Mouse (Mus musculus) liver, postnatal 0 days (tissue): ENCODE results near the gene Pagr1b. TPM values are rescaled to one million over a fixed set of nuclear protein-coding genes. Genes with fewer than 3 reads are reported as not detected.

Experiments used
- ATAC-seq: fragments of 200-750 bp; cut with Nextera tagmentation; 2 replicates; pipeline ENCODE4 v1.8.0; 2017; ENCODE audit warnings: mild to moderate bottlenecking, moderate library complexity
- DNase-seq: peaks from one replicate; pipeline ENCODE4 v3.0.0-alpha.2; 2016
- H3K27ac ChIP-seq: fragments of 300-500 bp; sonication (generic); 2 replicates; pipeline ENCODE4 v1.5.1; 2014; ENCODE audit warnings: antibody characterized with exemption, moderate library complexity, mild to moderate bottlenecking, low read depth
- H3K27me3 ChIP-seq: fragments of 300-500 bp; sonication (generic); 2 replicates; pipeline ENCODE4 v1.6.1; 2014; ENCODE audit warnings: low read length, control low read depth, mixed read lengths; ENCODE audit not compliant: insufficient read depth
- H3K36me3 ChIP-seq: fragments of 300-500 bp; sonication (generic); replicated peaks from 2 replicates; pipeline ENCODE4 v1.6.1; 2014; ENCODE audit warnings: mild to moderate bottlenecking, control low read depth, low read length, moderate library complexity, mixed read lengths; ENCODE audit not compliant: insufficient read depth
- H3K4me1 ChIP-seq: fragments of 300-500 bp; sonication (generic); 2 replicates; pipeline ENCODE4 v1.6.1; 2014; ENCODE audit warnings: antibody characterized with exemption, mild to moderate bottlenecking, control low read depth; ENCODE audit not compliant: insufficient read depth
- H3K4me2 ChIP-seq: fragments of 300-500 bp; sonication (generic); 2 replicates; pipeline ENCODE4 v1.6.1; 2014; ENCODE audit warnings: low read depth, mild to moderate bottlenecking, low read length, moderate library complexity, mixed read lengths
- H3K4me3 ChIP-seq: fragments of 300-500 bp; sonication (generic); 2 replicates; pipeline ENCODE4 v1.5.1; 2014; ENCODE audit warnings: low read depth, low read length
- H3K9ac ChIP-seq: fragments of 300-500 bp; sonication (generic); replicated peaks from 2 replicates; pipeline ENCODE4 v1.6.1; 2014; ENCODE audit warnings: mild to moderate bottlenecking, moderate library complexity
- H3K9me3 ChIP-seq: fragments of 300-500 bp; sonication (generic); 2 replicates; pipeline ENCODE4 v1.6.1; 2016; ENCODE audit warnings: mild to moderate bottlenecking, control low read depth, low read length, mixed read lengths
- CTCF ChIP-seq: sonication (generic); IDR thresholded peaks from 2 replicates; pipeline ENCODE4 v1.5.1; 2016; ENCODE audit warnings: antibody characterized with exemption, low read depth
- EP300 ChIP-seq: IDR thresholded peaks from 2 replicates; pipeline ENCODE4 v1.6.1; 2016; ENCODE audit warnings: antibody characterized with exemption, low read depth, mild to moderate bottlenecking
- WGBS: fragments of 180-500 bp; shearing (Covaris S2); extraction: QIAGEN DNeasy Blood & Tissue Kit; methylation state at CpG from one replicate; pipeline ENCODE4 v1.1.7; 2014; ENCODE audit not compliant: insufficient replicate concordance; 5-methylcytosine and 5-hydroxymethylcytosine counted together
- polyA plus RNA-seq: library from polyadenylated mRNA; unstranded; fragments of >200 nt; fragmentation: Nextera tagmentation; extraction: Ambion mirVana; gene quantifications from 2 replicates; pipeline ENCODE4 v1.2.1, GENCODE M21; 2015

Gene Pagr1b
- polyA plus RNA-seq, 1 experiment from 2014 or later = 0.26 TPM

GRCm38 (mm10) chr7:127027885-127028284, 11.6 kb upstream of the Pagr1b start:
- H3K36me3 ChIP-seq = peaks cover 64% of the 10 kb centered on the region
- WGBS = 67% methylated on average over 8 of the region's 8 CpGs
- no peaks in the 10 kb centered on the region for H3K27me3 ChIP-seq
- TF ChIP-seq EP300 (no peak), CTCF (no peak)
- peaks cover 46% of the 10 kb centered on the region for H3K4me1 ChIP-seq
- no peak for DNase-seq
- H3K4me3 ChIP-seq = peak overlapping the region; percentile 91
- H3K4me2 ChIP-seq = peak overlapping the region; percentile 98
- H3K9me3 ChIP-seq = no peaks in the 10 kb centered on the region
- no peak for ATAC-seq
- H3K9ac ChIP-seq = peak overlapping the region; percentile 98
- peak overlapping the region; percentile 99 for H3K27ac ChIP-seq

DNA sequence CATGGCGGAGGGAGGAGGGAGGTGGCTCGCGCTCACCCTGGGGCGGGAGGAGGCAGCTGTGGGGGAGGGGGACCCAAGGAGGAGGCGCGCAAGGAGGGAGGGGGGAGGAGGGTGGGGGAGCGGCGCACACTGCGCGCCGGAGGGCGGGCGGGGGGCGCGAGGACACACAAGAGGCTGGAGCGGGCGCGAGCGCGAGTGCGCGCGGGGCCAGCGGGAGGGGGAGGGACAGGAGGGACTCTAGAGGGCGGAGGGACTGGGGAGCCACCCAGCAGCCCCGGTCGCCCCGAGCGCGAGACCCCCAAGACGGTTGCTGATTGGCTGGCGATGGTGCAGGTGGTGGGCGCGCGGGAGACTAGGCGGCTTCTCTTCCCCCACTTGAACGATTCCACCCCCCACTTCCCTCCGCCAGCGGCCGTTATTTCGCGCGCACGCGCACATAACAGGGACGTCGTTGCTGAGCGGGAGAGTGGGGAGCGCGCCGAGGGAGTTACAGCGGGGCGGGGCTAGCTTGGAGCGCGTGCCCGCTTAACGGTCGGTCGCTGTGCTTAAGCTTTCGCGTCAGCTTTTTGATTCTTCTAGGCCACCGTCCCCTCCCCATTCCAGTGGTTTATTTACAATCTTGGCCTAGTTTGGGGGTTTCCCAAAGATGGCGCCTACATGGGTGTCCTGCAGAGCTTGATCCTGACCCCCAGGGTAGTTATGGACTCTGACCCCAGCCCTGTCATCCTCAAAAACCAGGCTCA, 10.9 kb upstream of the Pagr1b start, which contains the start of gene Maz:
TSS of gene Maz (minus strand) at position 54 of the 743 bp plus-strand sequence.
- TF ChIP-seq CTCF (0 out of 2 replicates have a peak, but pooled peaks have one; percentile 2), EP300 (peak; percentile 90)
- peak; percentile 99 for DNase-seq
- Histone ChIP-seq H3K9me3 (no peaks in the 10 kb centered on the region), H3K4me3 (peak within 1 kb of the TSS; percentile 91), H3K4me1 (peaks cover 52% of the 10 kb centered on the region), H3K4me2 (peak within 1 kb of the TSS; percentile 98), H3K36me3 (peaks cover 64% of the 10 kb centered on the region), H3K27ac (peak within 1 kb of the TSS; percentile 99), H3K9ac (peak within 1 kb of the TSS; percentile 98), H3K27me3 (no peaks in the 10 kb centered on the region)
- ATAC-seq = peak; percentile 85
- WGBS = under 1% methylated on average over 43 of the region's 63 CpGs

GRCm38 (mm10) chr7:127026616-127026983, 10.3 kb upstream of the Pagr1b start:
- peak; percentile 91 for DNase-seq

GRCm38 (mm10) chr7:127026161-127026600, 9.9 kb upstream of the Pagr1b start:
- Histone ChIP-seq H3K27ac (peak overlapping the region; percentile 99), H3K4me1 (peaks cover 62% of the 10 kb centered on the region), H3K27me3 (no peaks in the 10 kb centered on the region), H3K36me3 (peaks cover 55% of the 10 kb centered on the region), H3K4me2 (peak overlapping the region; percentile 98), H3K4me3 (peak overlapping the region; percentile 91), H3K9ac (peak overlapping the region; percentile 98), H3K9me3 (no peaks in the 10 kb centered on the region)
- ATAC-seq (peak; percentile 26), DNase-seq (peak; percentile 79)
- TF ChIP-seq EP300 (no peak), CTCF (no peak)
- WGBS = 6% methylated on average over 20 of the region's 48 CpGs

More at GRCm38 (mm10) chr7:127026616-127026983, 10.3 kb upstream of the Pagr1b start:
- peak overlapping the region; percentile 99 for H3K27ac ChIP-seq
- no peaks in the 10 kb centered on the region for H3K27me3 ChIP-seq
- TF ChIP-seq CTCF = no peak
- TF ChIP-seq EP300 = no peak
- H3K4me1 ChIP-seq = peaks cover 57% of the 10 kb centered on the region
- H3K4me3 ChIP-seq = peak overlapping the region; percentile 91
- peak; percentile 52 for ATAC-seq
- H3K36me3 ChIP-seq = peaks cover 59% of the 10 kb centered on the region
- H3K9ac ChIP-seq = peak overlapping the region; percentile 98
- WGBS = 0% methylated on average over 10 of the region's 48 CpGs
- H3K9me3 ChIP-seq = no peaks in the 10 kb centered on the region
- H3K4me2 ChIP-seq = peak overlapping the region; percentile 98

DNA sequence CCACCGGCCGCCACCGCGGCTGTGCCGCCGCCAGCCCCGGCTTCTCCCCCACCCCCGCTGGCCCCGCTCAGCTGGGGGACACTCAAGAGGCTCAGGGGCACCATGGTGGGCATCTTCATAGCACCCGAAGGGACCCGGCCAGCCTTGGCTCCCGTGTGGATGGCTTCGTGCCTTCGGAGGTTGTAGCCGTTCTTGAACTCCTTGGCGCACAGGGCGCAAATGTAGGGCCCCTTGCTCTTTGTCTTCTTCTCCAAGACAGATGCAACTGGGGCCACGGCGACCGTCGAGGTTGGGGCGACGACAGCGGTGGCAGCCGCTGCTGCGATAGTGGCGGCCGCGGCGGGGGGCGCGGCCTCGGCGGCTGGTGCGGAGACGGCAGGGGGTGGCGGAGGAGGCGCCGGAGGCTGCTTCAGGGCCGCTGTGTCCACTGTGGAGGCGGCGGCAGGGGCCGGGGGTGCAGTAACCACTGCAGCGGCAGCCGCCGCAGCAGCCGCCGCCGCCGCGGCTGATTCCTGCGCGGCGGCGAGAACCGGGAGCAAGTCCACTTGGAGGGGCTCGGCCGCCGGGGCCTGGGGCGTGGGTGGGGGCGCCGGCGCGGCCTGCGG, 9.4 kb upstream of the Pagr1b start:
- WGBS = under 1% methylated on average over 57 of the region's 65 CpGs
- peak overlapping the region; percentile 98 for H3K4me2 ChIP-seq

More for the DNA sequence above, 9.4 kb upstream of the Pagr1b start:
- H3K36me3 ChIP-seq = peaks cover 50% of the 10 kb centered on the region
- ATAC-seq (no peak), DNase-seq (peak; percentile 70)
- H3K27ac ChIP-seq = peak overlapping the region; percentile 99
- peaks cover 66% of the 10 kb centered on the region for H3K4me1 ChIP-seq
- H3K9ac ChIP-seq = peak overlapping the region; percentile 98
- peak overlapping the region; percentile 91 for H3K4me3 ChIP-seq
- no peak for TF ChIP-seq CTCF
- no peak for TF ChIP-seq EP300
- no peaks in the 10 kb centered on the region for H3K27me3 ChIP-seq
- H3K9me3 ChIP-seq = no peaks in the 10 kb centered on the region
